In genomic region chr12:28735293-28735692, GRCm38 (mm10) we compare ENCODE assay signal across 23 mouse cellular contexts.
"Had no signal": no experiment of that assay in that cellular context is flagged by ENCODE, and none has a peak within 500 bp of the region (broad histone marks: within the 10 kb centered on the region; RNA-seq: fewer than 3 reads in every experiment).

No protein-coding gene starts in this region.

- H3K9me3 ChIP-seq: lung, embryonic 15.5 days; midbrain, embryonic 10.5 days; midbrain, embryonic 12.5 days; neural tube, embryonic 13.5 days; neural tube, embryonic 15.5 days; stomach, embryonic 15.5 days had no signal

- DNase-seq: lung, adult 2 months; lung, postnatal 14 days; lung, postnatal 36 days; midbrain, embryonic 14.5 days; retina, postnatal 1 day; right cerebral cortex, adult 18-20 months; right cerebral cortex, postnatal 25 days; right cerebral cortex, postnatal 4 days; spleen, adult 18-20 months had no signal

- H3K27me3 ChIP-seq: liver, embryonic 12.5 days; lung, embryonic 15.5 days; megakaryocyte, embryonic 14.5 days; midbrain, embryonic 12.5 days; neural tube, embryonic 13.5 days; neural tube, embryonic 15.5 days; stomach, embryonic 15.5 days had no signal

- H3K4me3 ChIP-seq: liver, embryonic 12.5 days; lung, embryonic 15.5 days; megakaryocyte, embryonic 14.5 days; midbrain, embryonic 10.5 days; midbrain, embryonic 12.5 days; myocyte; neural tube, embryonic 13.5 days; neural tube, embryonic 15.5 days; stomach, embryonic 15.5 days had no signal

- H3K9ac ChIP-seq: liver, embryonic 12.5 days; liver, embryonic 14.5 days; lung, embryonic 15.5 days; midbrain, embryonic 12.5 days; neural tube, embryonic 13.5 days; neural tube, embryonic 15.5 days; stomach, embryonic 15.5 days had no signal

- H3K27ac ChIP-seq: liver, embryonic 12.5 days; liver, embryonic 14.5 days; lung, embryonic 15.5 days; macrophage; midbrain, embryonic 10.5 days; midbrain, embryonic 12.5 days; neural tube, embryonic 13.5 days; neural tube, embryonic 15.5 days; stomach, embryonic 15.5 days; stomach, postnatal 0 days had no signal

- ATAC-seq: liver, embryonic 12.5 days; lung, postnatal 0 days; midbrain, embryonic 16.5 days had no signal

- H3K4me1 ChIP-seq: liver, embryonic 12.5 days; lung, embryonic 15.5 days; midbrain, embryonic 10.5 days; midbrain, embryonic 12.5 days; neural tube, embryonic 13.5 days; neural tube, embryonic 15.5 days; stomach, embryonic 15.5 days had no signal
